Mouse (Mus musculus) heart, adult 8-10 months (tissue): ENCODE results near the gene Coq5. TPM values are rescaled to one million over a fixed set of nuclear protein-coding genes. Genes with fewer than 3 reads are reported as not detected.

Experiments
- total RNA-seq, 4 experiments: library from RNA; stranded (reverse); gene quantifications; 2 replicates each; pipeline ENCODE4 v1.2.4; 2022

Gene Coq5
- total RNA-seq, 4 experiments from 2014 or later: 138 to 171 (median 161) TPM

Other genes starting within 250 kb of the Coq5 start
- gene Gm10401, start 181.4 kb upstream of the Coq5 start, total RNA-seq: not detected
- 100 to 1,000 TPM; 225 to 279 (median 244) TPM for gene Acads, start 160.3 kb upstream of the Coq5 start, total RNA-seq
- gene Unc119b, start 144.7 kb upstream of the Coq5 start, total RNA-seq: 10 to 100 TPM; 11.8 to 18.5 (median 14.5) TPM
- gene Mlec, start 121.5 kb upstream of the Coq5 start, total RNA-seq: 10 to 100 TPM; 75.2 to 88.5 (median 78.8) TPM
- gene Cabp1, start 85.3 kb upstream of the Coq5 start, total RNA-seq: 1 to 10 TPM; 1.7 to 2.6 (median 1.9) TPM
- gene Pop5, start 43.8 kb upstream of the Coq5 start, total RNA-seq: 10 to 100 TPM; 26.6 to 35.1 (median 32.8) TPM
- gene Rnf10, start 6.8 kb upstream of the Coq5 start, total RNA-seq: 100 to 1,000 TPM; 355 to 414 (median 370) TPM
- 10 to 100 TPM; 52.9 to 84.2 (median 71.3) TPM for gene Dynll1, start 21.3 kb downstream of the Coq5 start, total RNA-seq
- 10 to 100 TPM; 14.2 to 15.5 (median 14.4) TPM for gene Srsf9, start 47.5 kb downstream of the Coq5 start, total RNA-seq
- gene Gatc, start 61.5 kb downstream of the Coq5 start, total RNA-seq: 10 to 100 TPM; 17.5 to 21.2 (median 19.4) TPM
- gene Triap1, start 61.6 kb downstream of the Coq5 start, total RNA-seq: 10 to 100 TPM; 25.5 to 27.4 (median 25.8) TPM
- 100 to 1,000 TPM; 205 to 218 (median 216) TPM for gene Cox6a1, start 69.3 kb downstream of the Coq5 start, total RNA-seq
- gene Msi1, start 149.9 kb downstream of the Coq5 start, total RNA-seq: under 1 TPM; 0.16 to 0.52 (median 0.25) TPM
- gene Pla2g1b, start 186.6 kb downstream of the Coq5 start, total RNA-seq: not detected
- 10 to 100 TPM; 17.9 to 21.4 (median 19.6) TPM for gene Sirt4, start 205.1 kb downstream of the Coq5 start, total RNA-seq
- 10 to 100 TPM; 31.2 to 43.4 (median 34.1) TPM for gene Pxn, start 227.0 kb downstream of the Coq5 start, total RNA-seq